In the genomic region with DNA sequence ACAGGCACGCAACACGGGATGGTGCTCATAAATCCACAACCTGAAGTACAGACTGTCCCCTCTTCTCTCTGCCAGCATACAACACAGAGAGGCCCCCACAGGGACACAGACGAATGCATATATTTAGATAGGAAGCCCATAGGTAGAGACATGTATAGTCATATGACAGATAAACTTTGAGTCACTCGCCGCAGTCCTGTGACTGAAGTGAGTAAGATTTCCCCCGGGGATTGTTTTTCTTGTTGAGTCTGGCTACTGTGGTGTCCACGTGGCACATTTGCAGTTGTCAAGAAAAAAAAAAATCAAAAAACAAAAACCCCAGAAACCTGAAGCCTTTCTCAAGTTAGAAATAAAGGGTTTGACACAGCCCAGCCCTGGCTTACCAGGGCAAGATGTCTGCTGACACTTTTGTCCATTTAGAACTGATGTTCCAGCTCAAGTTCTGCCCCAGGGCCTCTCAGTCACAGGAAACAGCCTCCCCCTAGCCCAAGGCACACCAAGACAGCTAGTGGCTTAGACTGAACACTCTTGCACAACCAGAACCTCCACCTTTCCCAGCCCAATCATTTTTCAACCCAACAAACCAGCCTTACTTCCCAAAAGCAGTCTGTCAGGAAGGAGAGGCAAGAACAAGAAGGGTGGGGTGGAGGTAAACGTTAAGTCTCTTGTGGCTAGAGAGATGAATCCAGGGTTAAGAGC, we compare ENCODE assay signal across 10 mouse cellular contexts. TPM values are rescaled to one million over a fixed set of nuclear protein-coding genes. Genes with fewer than 3 reads are reported as not detected.
A peak's percentile ranks its signal among the peaks of the same experiment; 100 is the strongest.
DNase-seq lines count a peak whose midpoint lies in the region; ATAC-seq and TF ChIP-seq lines count a peak whose summit lies in the region.
"Had no signal": no experiment of that assay in that cellular context is flagged by ENCODE, and none has a peak within 500 bp of the region (broad histone marks: within the 10 kb centered on the region; RNA-seq: fewer than 3 reads in every experiment).

No protein-coding gene starts in this region.

- no peak for TF ChIP-seq CTCF in lung, postnatal 0 days (IDR thresholded peaks at IDR 0.05)
- TF ChIP-seq CTCF in MEL (IDR thresholded peaks at IDR 0.05 in 2 of 3, conservative IDR thresholded peaks at IDR 0.05 in 1 of 3; ENCODE audit: control insufficient read depth in 1 of 3, insufficient read depth in 1 of 3, low read depth in 2 of 3, low read length in 3 of 3, poor library complexity in 1 of 3, severe bottlenecking in 1 of 3): no peak

- TF ChIP-seq POLR2A in MEL (IDR thresholded peaks at IDR 0.05; ENCODE audit: control insufficient read depth in 1 of 2, insufficient read depth in 1 of 2, low read depth in 1 of 2, low read length in 2 of 2, poor library complexity in 1 of 2): no peak

- no peak overlapping the region for H3K9ac ChIP-seq in lung, postnatal 0 days (replicated peaks; ENCODE audit: low read depth)
- peak overlapping the region; percentile 64 for H3K9ac ChIP-seq in MEL (ENCODE audit: control insufficient read depth, low read depth, low read length, poor library complexity, severe bottlenecking)
- H3K9ac ChIP-seq in hindbrain, embryonic 11.5 days (ENCODE audit: low read depth, low read length): no peak overlapping the region
- H3K9ac ChIP-seq in hindbrain, embryonic 13.5 days: no peak overlapping the region
- H3K9ac ChIP-seq: forebrain, embryonic 13.5 days had no signal

- no peaks in the 10 kb centered on the region for H3K36me3 ChIP-seq in lung, postnatal 0 days (ENCODE audit: insufficient read depth, low read length)
- H3K36me3 ChIP-seq in MEL (ENCODE audit: control insufficient read depth in 1 of 2, insufficient read depth in 2 of 2, low read length in 2 of 2): peaks cover 0 to 47% of the 10 kb centered on the region in 2 experiments; a peak in 2 of 4 replicates
- H3K36me3 ChIP-seq in hindbrain, embryonic 11.5 days (ENCODE audit: control insufficient read depth, insufficient read depth, low read length): no peaks in the 10 kb centered on the region
- no peaks in the 10 kb centered on the region for H3K36me3 ChIP-seq in hindbrain, embryonic 13.5 days

- TF ChIP-seq RAD21 in MEL (IDR thresholded peaks at IDR 0.05; ENCODE audit: low read depth, low read length): no peak

- no peak overlapping the region for H3K4me2 ChIP-seq in lung, postnatal 0 days (replicated peaks; ENCODE audit: low read depth, low read length)
- H3K4me2 ChIP-seq in hindbrain, embryonic 11.5 days (replicated peaks; ENCODE audit: low read depth, low read length): no peak overlapping the region
- no peak overlapping the region for H3K4me2 ChIP-seq in hindbrain, embryonic 13.5 days
- H3K4me2 ChIP-seq: forebrain, embryonic 13.5 days had no signal

- no peak for TF ChIP-seq EP300 in lung, postnatal 0 days (IDR thresholded peaks at IDR 0.05)
- peak; percentile 49 to 78 for TF ChIP-seq EP300 in MEL (IDR thresholded peaks at IDR 0.05; ENCODE audit: low read depth in 1 of 2, low read length in 2 of 2)

- no peaks in the 10 kb centered on the region for H3K4me1 ChIP-seq in lung, postnatal 0 days (ENCODE audit: insufficient read depth, low read depth, low read length)
- H3K4me1 ChIP-seq in MEL (ENCODE audit: control insufficient read depth in 1 of 2, insufficient read depth in 2 of 2, low read length in 2 of 2): peaks cover 8 to 48% of the 10 kb centered on the region in 2 experiments
- no peaks in the 10 kb centered on the region for H3K4me1 ChIP-seq in hindbrain, embryonic 11.5 days (replicated peaks; ENCODE audit: control insufficient read depth, insufficient read depth, low read length)
- H3K4me1 ChIP-seq in hindbrain, embryonic 13.5 days (replicated peaks): no peaks in the 10 kb centered on the region
- H3K4me1 ChIP-seq: forebrain, embryonic 13.5 days had no signal

- no peak for ATAC-seq in lung, postnatal 0 days
- ATAC-seq in hindbrain, embryonic 11.5 days (ENCODE audit: low FRiP score): no peak
- ATAC-seq in hindbrain, embryonic 13.5 days (ENCODE audit: low FRiP score): no peak
- ATAC-seq: forebrain, embryonic 13.5 days had no signal

- 0 out of 2 replicates have a peak overlapping the region, but pooled peaks have one; percentile 40 for H3K27ac ChIP-seq in lung, postnatal 0 days (ENCODE audit: low read length)
- H3K27ac ChIP-seq in MEL (ENCODE audit: control insufficient read depth, low read depth, low read length): peak overlapping the region; percentile 94
- no peak overlapping the region for H3K27ac ChIP-seq in hindbrain, embryonic 11.5 days (ENCODE audit: low read depth, low read length)
- H3K27ac ChIP-seq in hindbrain, embryonic 13.5 days: no peak overlapping the region
- H3K27ac ChIP-seq: forebrain, embryonic 13.5 days had no signal

- H3K27me3 ChIP-seq in lung, postnatal 0 days (replicated peaks; ENCODE audit: insufficient read depth, low read length): no peaks in the 10 kb centered on the region
- no peaks in the 10 kb centered on the region for H3K27me3 ChIP-seq in MEL (ENCODE audit: control insufficient read depth in 1 of 2, insufficient read depth in 2 of 2, low read length in 2 of 2)
- H3K27me3 ChIP-seq in hindbrain, embryonic 11.5 days (ENCODE audit: control insufficient read depth, insufficient read depth, low read length): no peaks in the 10 kb centered on the region
- H3K27me3 ChIP-seq in hindbrain, embryonic 13.5 days: no peaks in the 10 kb centered on the region
- H3K27me3 ChIP-seq: forebrain, embryonic 13.5 days had no signal

- no peak overlapping the region for H3K4me3 ChIP-seq in lung, postnatal 0 days (ENCODE audit: low read depth, low read length)
- H3K4me3 ChIP-seq in MEL (ENCODE audit: control insufficient read depth in 1 of 2, insufficient read depth in 1 of 2, low read depth in 2 of 2, low read length in 2 of 2): peak overlapping the region; percentile 41 to 47
- H3K4me3 ChIP-seq in hindbrain, embryonic 11.5 days (ENCODE audit: low read depth, low read length): no peak overlapping the region
- no peak overlapping the region for H3K4me3 ChIP-seq in hindbrain, embryonic 13.5 days
- H3K4me3 ChIP-seq: forebrain, embryonic 13.5 days had no signal

- no peaks in the 10 kb centered on the region for H3K79me2 ChIP-seq in MEL (ENCODE audit: control insufficient read depth, insufficient read depth, low read length, poor library complexity)

- no peaks in the 10 kb centered on the region for H3K9me3 ChIP-seq in lung, postnatal 0 days (ENCODE audit: low read length)
- no peaks in the 10 kb centered on the region for H3K9me3 ChIP-seq in MEL (replicated peaks; ENCODE audit: insufficient read depth, low read length)
- H3K9me3 ChIP-seq in hindbrain, embryonic 11.5 days (ENCODE audit: control insufficient read depth, low read length): no peaks in the 10 kb centered on the region
- no peaks in the 10 kb centered on the region for H3K9me3 ChIP-seq in hindbrain, embryonic 13.5 days
- H3K9me3 ChIP-seq: forebrain, embryonic 13.5 days had no signal

- 41% methylated on average over 8 of the region's 8 CpGs for WGBS in lung, postnatal 0 days
- whole genome bisulfite sequencing in hindbrain, embryonic 11.5 days: 72% methylated on average over 8 of the region's 8 CpGs
- 76% methylated on average over 8 of the region's 8 CpGs for WGBS in hindbrain, embryonic 13.5 days

- DNase-seq in lung, postnatal 0 days (ENCODE audit: low spot score): no peak
- no peak for DNase-seq in lung, adult 18-20 months
- DNase-seq in MEL (ENCODE audit: low read depth, low spot score): peak; percentile 82
- DNase-seq in induced T-regulatory cell, adult 2 months (ENCODE audit: low read depth): peak; percentile 94
- peak; percentile 81 for DNase-seq in naive thymus-derived CD4-positive, alpha-beta T cell, adult 2 months (ENCODE audit: low read depth)
- no peak for DNase-seq in hindbrain, embryonic 11.5 days (ENCODE audit: low spot score)
- DNase-seq in ovary, postnatal 10 days (ENCODE audit: low spot score): no peak
- DNase-seq: retina, postnatal 1 day had no signal

TF ChIP-seq in MEL, 35 proteins besides CTCF, POLR2A, EP300 and RAD21 (continues in another document):
- TF ChIP-seq TBP (IDR thresholded peaks at IDR 0.05; ENCODE audit: low read depth, low read length): no peak
- no peak for TF ChIP-seq SMC3 (IDR thresholded peaks at IDR 0.05; ENCODE audit: low read depth, low read length)
- peak; percentile 89 for TF ChIP-seq MAX (IDR thresholded peaks at IDR 0.05; ENCODE audit: low read length)
- TF ChIP-seq USF2 (IDR thresholded peaks at IDR 0.05; ENCODE audit: borderline replicate concordance in 1 of 2, insufficient read depth in 1 of 2, low read depth in 1 of 2, low read length in 2 of 2): no peak
- no peak for TF ChIP-seq MAZ (IDR thresholded peaks at IDR 0.05; ENCODE audit: low read depth, low read length)
- 0 out of 2 replicates have a peak, but pooled peaks have one; percentile 43 for TF ChIP-seq TCF12 (IDR thresholded peaks at IDR 0.05; ENCODE audit: low read depth, low read length)
- no peak for TF ChIP-seq GABPA (IDR thresholded peaks at IDR 0.05; ENCODE audit: low read depth, low read length)
- no peak for TF ChIP-seq UBTF (IDR thresholded peaks at IDR 0.05; ENCODE audit: borderline replicate concordance, insufficient read depth, low read depth, low read length)
- peak; percentile 88 for TF ChIP-seq MXI1 (IDR thresholded peaks at IDR 0.05; ENCODE audit: low read depth, low read length)
- no peak for TF ChIP-seq ZC3H11A (IDR thresholded peaks at IDR 0.05; ENCODE audit: low read depth, low read length)
- no peak for TF ChIP-seq NELFE (IDR thresholded peaks at IDR 0.05; ENCODE audit: low read depth, low read length)
- TF ChIP-seq USF1 (IDR thresholded peaks at IDR 0.05; ENCODE audit: low read depth, low read length): peak; percentile 78
- peak; percentile 35; the same call in 1 of the 2 replicates for TF ChIP-seq GATA1 (IDR thresholded peaks at IDR 0.05; ENCODE audit: low read depth, low read length)
- TF ChIP-seq RCOR1 (IDR thresholded peaks at IDR 0.05; ENCODE audit: low read depth, low read length): peak; percentile 73

RNA-seq across cellular contexts. Expression of gene Smu1, which starts 24.2 kb away (rescaled TPM):
- 88.4 and 89.0 TPM in 2 replicates for polyA plus RNA-seq in lung, postnatal 0 days (2015; fragmentation: Nextera tagmentation; extraction: Ambion mirVana)
- 124 TPM in 2 replicates for total RNA-seq in MEL (2012; rRNA removed)
- 100 to 1,000 TPM in 1 of 2 experiments, not detected in 1; 111 TPM for polyA plus RNA-seq in MEL (2012; ENCODE audit: insufficient read depth in 1 of 2, insufficient read length in 2 of 2, low read depth in 1 of 2, low replicate concordance in 2 of 2, missing spikeins in 1 of 2)
- 172 and 191 TPM in 2 replicates for polyA plus RNA-seq in hindbrain, embryonic 11.5 days (2014; fragmentation: Nextera tagmentation; extraction: Ambion mirVana)
- polyA plus RNA-seq in hindbrain, embryonic 13.5 days (2015; fragmentation: Nextera tagmentation; extraction: Ambion mirVana): 130 and 131 TPM in 2 replicates

RNA-seq across cellular contexts. Expression of gene Dnaja1, which starts 60.0 kb away (rescaled TPM):
- 285 and 314 TPM in 2 replicates for polyA plus RNA-seq in lung, postnatal 0 days (2015; fragmentation: Nextera tagmentation; extraction: Ambion mirVana)
- 108 and 115 TPM in 2 replicates for total RNA-seq in MEL (2012; rRNA removed)
- 100 to 1,000 TPM; 355 to 482 TPM for polyA plus RNA-seq in MEL (2012; ENCODE audit: insufficient read depth in 1 of 2, insufficient read length in 2 of 2, low read depth in 1 of 2, low replicate concordance in 2 of 2, missing spikeins in 1 of 2)
- polyA plus RNA-seq in hindbrain, embryonic 11.5 days (2014; fragmentation: Nextera tagmentation; extraction: Ambion mirVana): 691 and 740 TPM in 2 replicates
- polyA plus RNA-seq in hindbrain, embryonic 13.5 days (2015; fragmentation: Nextera tagmentation; extraction: Ambion mirVana): 792 and 817 TPM in 2 replicates

Comparison
In these comparisons a context has a peak if more than half of its experiments do, and no peak if none do; other contexts are left out.
1. DNase-seq: peak in MEL (single experiment), induced T-regulatory cell, adult 2 months (single experiment) and naive thymus-derived CD4-positive, alpha-beta T cell, adult 2 months (single experiment); none in lung, postnatal 0 days (single experiment), lung, adult 18-20 months (0 of 2), hindbrain, embryonic 11.5 days (single experiment) and ovary, postnatal 10 days (single experiment).
2. H3K27ac ChIP-seq: peak in lung, postnatal 0 days (single experiment) and MEL (single experiment); none in hindbrain, embryonic 11.5 days (single experiment) and hindbrain, embryonic 13.5 days (single experiment).
3. H3K4me3 ChIP-seq: peak in MEL (2 of 2); none in lung, postnatal 0 days (single experiment), hindbrain, embryonic 11.5 days (single experiment) and hindbrain, embryonic 13.5 days (single experiment).